ENCODE assay signal across 10 mouse cellular contexts in genomic region chr1:175579598-175580235, GRCm38 (mm10). TPM values are rescaled to one million over a fixed set of nuclear protein-coding genes. Genes with fewer than 3 reads are reported as not detected.
A peak's percentile ranks its signal among the peaks of the same experiment; 100 is the strongest.
DNase-seq lines count a peak whose midpoint lies in the region; ATAC-seq lines count a peak whose summit lies in the region.
"Had no signal": no experiment of that assay in that cellular context is flagged by ENCODE, and none has a peak within 500 bp of the region (broad histone marks: within the 10 kb centered on the region; RNA-seq: fewer than 3 reads in every experiment).

No protein-coding gene starts in this region.

- DNase-seq in frontal cortex, postnatal 10 days (ENCODE audit: low spot score in 2 of 2) = no peak
- DNase-seq in Muller cell, postnatal 12 days (ENCODE audit: inconsistent ontology term) = peak; percentile 20
- peak; percentile 27 for DNase-seq in cerebellum, adult 8-10 months
- peak; percentile 42 to 60 for DNase-seq in layer of hippocampus, postnatal 14 days (ENCODE audit: low spot score in 2 of 2)
- DNase-seq in adrenal gland, postnatal 4 days (ENCODE audit: low spot score in 2 of 2) = no peak
- no peak for DNase-seq in lung, postnatal 10 days
- DNase-seq: kidney, adult 8-10 months; thymus, postnatal 4 days had no signal

- ATAC-seq in frontal cortex, adult (ENCODE audit: low TSS enrichment) = peak; percentile 88
- ATAC-seq in megakaryocyte-erythroid progenitor cell, adult 5-6 weeks (replicated peaks; ENCODE audit: low FRiP score, low TSS enrichment, poor library complexity, severe bottlenecking) = no peak

RNA-seq across cellular contexts. Expression of gene Kmo, which starts 40.5 kb away (rescaled TPM):
- under 1 TPM; 0.14 to 0.33 TPM for total RNA-seq in layer of hippocampus, postnatal 14 days (2021)
- total RNA-seq in adrenal gland, postnatal 4 days (2021) = 1 to 10 TPM in 1 of 2 experiments, under 1 TPM in 1; 0.84 to 4.2 TPM
- 0.87 and 1.8 TPM in 2 replicates for total RNA-seq in megakaryocyte-erythroid progenitor cell, adult 5-6 weeks (2014; fragmentation: Nextera tagmentation)
- 0.27 and 0.38 TPM in 2 replicates for total RNA-seq in megakaryocyte-erythroid progenitor cell, adult 5-6 weeks (2017)

RNA-seq across cellular contexts. Expression of gene Fh1, which starts 45.7 kb away (rescaled TPM):
- total RNA-seq in layer of hippocampus, postnatal 14 days (2021) = 10 to 100 TPM; 86.1 to 87.2 TPM
- total RNA-seq in adrenal gland, postnatal 4 days (2021) = 100 to 1,000 TPM; 159 to 176 TPM
- total RNA-seq in megakaryocyte-erythroid progenitor cell, adult 5-6 weeks (2014; fragmentation: Nextera tagmentation) = 99.2 and 129 TPM in 2 replicates
- 87.3 and 93.2 TPM in 2 replicates for total RNA-seq in megakaryocyte-erythroid progenitor cell, adult 5-6 weeks (2017)

Comparison
In these comparisons a context has a peak if more than half of its experiments do, and no peak if none do; other contexts are left out.
1. DNase-seq: peak in Muller cell, postnatal 12 days (single experiment), cerebellum, adult 8-10 months (single experiment) and layer of hippocampus, postnatal 14 days (2 of 2); none in frontal cortex, postnatal 10 days (0 of 2), adrenal gland, postnatal 4 days (0 of 2) and lung, postnatal 10 days (single experiment).